Mouse (Mus musculus) stomach, embryonic 16.5 days (tissue): ENCODE results near the gene Gm4969. TPM values are rescaled to one million over a fixed set of nuclear protein-coding genes. Genes with fewer than 3 reads are reported as not detected.

Experiments used
- ATAC-seq: fragments of 200-750 bp; cut with Nextera tagmentation; 2 replicates; pipeline ENCODE4 v1.8.0; 2017; ENCODE audit warnings: moderate number of reproducible peaks, moderate TSS enrichment; ENCODE audit not compliant: insufficient read depth, low FRiP score
- H3K27ac ChIP-seq: fragments of 300-500 bp; sonication (generic); 2 replicates; pipeline ENCODE4 v1.5.1; 2014; ENCODE audit warnings: low read length
- H3K27me3 ChIP-seq: fragments of 300-500 bp; sonication (generic); 2 replicates; pipeline ENCODE4 v1.6.1; 2014; ENCODE audit warnings: low read length, control low read depth, mixed read lengths; ENCODE audit not compliant: control insufficient read depth, insufficient read depth
- H3K36me3 ChIP-seq: fragments of 300-500 bp; sonication (generic); 2 replicates; pipeline ENCODE4 v1.6.1; 2014; ENCODE audit warnings: low read length; ENCODE audit not compliant: control insufficient read depth, insufficient read depth
- H3K4me1 ChIP-seq: fragments of 300-500 bp; sonication (generic); 2 replicates; pipeline ENCODE4 v1.6.1; 2014; ENCODE audit warnings: low read length, control low read depth, mixed read lengths; ENCODE audit not compliant: control insufficient read depth, insufficient read depth
- H3K4me2 ChIP-seq: fragments of 300-500 bp; sonication (generic); 2 replicates; pipeline ENCODE4 v1.6.1; 2014; ENCODE audit warnings: low read depth, low read length, mixed read lengths
- H3K4me3 ChIP-seq: fragments of 300-500 bp; sonication (generic); replicated peaks from 2 replicates; pipeline ENCODE4 v1.5.1; 2014; ENCODE audit warnings: mild to moderate bottlenecking, low read length
- H3K9ac ChIP-seq: fragments of 300-500 bp; sonication (generic); 2 replicates; pipeline ENCODE4 v1.6.1; 2014; ENCODE audit warnings: low read length
- H3K9me3 ChIP-seq: fragments of 300-500 bp; sonication (generic); replicated peaks from 2 replicates; pipeline ENCODE4 v1.6.1; 2016; ENCODE audit warnings: low read length, control low read depth; ENCODE audit not compliant: control insufficient read depth
- WGBS: fragments of 180-500 bp; shearing (Covaris S2); extraction: QIAGEN DNeasy Blood & Tissue Kit; methylation state at CpG from one replicate; pipeline ENCODE4 v1.1.7; 2014; 5-methylcytosine and 5-hydroxymethylcytosine counted together
- polyA plus RNA-seq: library from polyadenylated mRNA; unstranded; fragments of >200 nt; fragmentation: Nextera tagmentation; extraction: Ambion mirVana; gene quantifications from 2 replicates; pipeline ENCODE4 v1.2.1, GENCODE M21; 2015

Gm4969 gene
- polyA plus RNA-seq, 1 experiment from 2014 or later: 2.2 TPM

DNA sequence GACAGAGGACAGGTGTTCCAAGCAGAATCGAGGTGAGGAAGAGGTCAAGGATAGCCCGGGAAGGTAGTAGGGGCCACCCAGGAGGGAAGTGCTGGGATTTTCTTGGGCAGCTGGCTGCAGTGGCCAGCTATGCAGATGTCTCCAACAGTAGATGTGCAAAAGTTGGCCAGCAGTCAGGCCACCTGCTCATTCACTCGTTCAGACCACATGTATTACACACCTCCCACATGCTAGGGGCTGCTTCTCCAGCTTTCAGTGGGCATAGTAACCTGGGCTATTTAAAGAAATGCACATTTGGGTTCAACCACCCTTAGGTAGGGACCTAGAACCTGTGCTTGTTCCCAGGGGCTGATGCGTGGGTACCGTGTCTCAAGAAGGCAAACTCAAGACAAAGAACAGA is 9.6 kb upstream of the Gm4969 start:
- no peaks in the 10 kb centered on the region for H3K36me3 ChIP-seq
- no peaks in the 10 kb centered on the region for H3K9me3 ChIP-seq
- WGBS: 77% methylated on average over 5 of the region's 5 CpGs
- no peak overlapping the region for H3K27ac ChIP-seq
- H3K4me1 ChIP-seq: peaks cover 10% of the 10 kb centered on the region
- no peak overlapping the region for H3K4me2 ChIP-seq
- H3K4me3 ChIP-seq: no peak overlapping the region
- no peak overlapping the region for H3K9ac ChIP-seq
- no peaks in the 10 kb centered on the region for H3K27me3 ChIP-seq
- no peak for ATAC-seq

DNA sequence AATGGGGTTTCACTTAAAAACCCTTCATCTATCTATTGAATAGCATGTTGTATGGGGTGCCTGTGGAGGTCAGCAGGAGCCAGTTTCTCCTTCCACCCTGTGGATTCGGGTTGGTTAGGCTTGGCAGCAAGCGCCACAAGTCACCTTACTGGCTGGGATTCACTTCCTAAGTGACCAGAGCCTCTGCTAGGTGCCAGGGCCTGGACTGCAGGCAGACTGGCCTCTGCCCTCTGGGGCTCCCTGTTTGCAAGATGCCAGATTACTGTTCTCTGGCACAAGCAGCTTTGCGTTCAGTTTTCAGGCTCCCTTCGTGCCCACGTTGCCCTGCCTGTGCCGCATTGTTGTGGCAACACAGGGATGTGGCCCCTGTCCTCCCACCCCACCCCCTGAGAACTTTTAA is 6.5 kb upstream of the Gm4969 start:
- Histone ChIP-seq H3K9me3 (no peaks in the 10 kb centered on the region), H3K4me1 (peaks cover 13% of the 10 kb centered on the region; the same call in 1 of the 2 replicates), H3K36me3 (no peaks in the 10 kb centered on the region), H3K9ac (no peak overlapping the region), H3K27ac (no peak overlapping the region), H3K4me2 (no peak overlapping the region), H3K4me3 (no peak overlapping the region), H3K27me3 (no peaks in the 10 kb centered on the region)
- WGBS: 80% methylated on average over 6 of the region's 6 CpGs
- no peak for ATAC-seq

DNA sequence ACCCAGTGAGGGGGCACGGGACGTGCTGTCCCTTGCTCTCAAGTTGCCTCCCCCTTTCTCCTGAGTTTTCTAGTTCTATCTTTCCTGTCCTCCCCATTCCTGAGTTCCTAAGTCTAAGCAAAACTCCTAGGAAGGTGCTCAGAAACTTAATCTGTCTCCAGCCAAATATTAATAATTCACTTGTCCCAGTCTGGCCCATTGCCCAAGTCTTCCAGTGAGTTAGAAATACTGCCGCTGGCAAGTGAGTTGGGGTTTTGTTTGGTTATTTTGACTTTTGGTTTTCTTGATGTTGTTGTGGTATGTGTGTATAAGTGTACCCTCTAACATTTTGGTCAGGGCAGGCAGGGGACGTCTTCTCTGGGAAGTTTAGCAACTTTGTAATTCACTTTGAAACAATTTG is 3.5 kb upstream of the Gm4969 start:
- Histone ChIP-seq H3K27ac (no peak overlapping the region), H3K9ac (no peak overlapping the region), H3K4me2 (no peak overlapping the region), H3K27me3 (no peaks in the 10 kb centered on the region), H3K4me3 (no peak overlapping the region), H3K9me3 (no peaks in the 10 kb centered on the region), H3K36me3 (no peaks in the 10 kb centered on the region), H3K4me1 (peaks cover 19% of the 10 kb centered on the region; the same call in 1 of the 2 replicates)
- WGBS: 90% methylated on average over 4 of the region's 4 CpGs
- ATAC-seq: no peak

DNA sequence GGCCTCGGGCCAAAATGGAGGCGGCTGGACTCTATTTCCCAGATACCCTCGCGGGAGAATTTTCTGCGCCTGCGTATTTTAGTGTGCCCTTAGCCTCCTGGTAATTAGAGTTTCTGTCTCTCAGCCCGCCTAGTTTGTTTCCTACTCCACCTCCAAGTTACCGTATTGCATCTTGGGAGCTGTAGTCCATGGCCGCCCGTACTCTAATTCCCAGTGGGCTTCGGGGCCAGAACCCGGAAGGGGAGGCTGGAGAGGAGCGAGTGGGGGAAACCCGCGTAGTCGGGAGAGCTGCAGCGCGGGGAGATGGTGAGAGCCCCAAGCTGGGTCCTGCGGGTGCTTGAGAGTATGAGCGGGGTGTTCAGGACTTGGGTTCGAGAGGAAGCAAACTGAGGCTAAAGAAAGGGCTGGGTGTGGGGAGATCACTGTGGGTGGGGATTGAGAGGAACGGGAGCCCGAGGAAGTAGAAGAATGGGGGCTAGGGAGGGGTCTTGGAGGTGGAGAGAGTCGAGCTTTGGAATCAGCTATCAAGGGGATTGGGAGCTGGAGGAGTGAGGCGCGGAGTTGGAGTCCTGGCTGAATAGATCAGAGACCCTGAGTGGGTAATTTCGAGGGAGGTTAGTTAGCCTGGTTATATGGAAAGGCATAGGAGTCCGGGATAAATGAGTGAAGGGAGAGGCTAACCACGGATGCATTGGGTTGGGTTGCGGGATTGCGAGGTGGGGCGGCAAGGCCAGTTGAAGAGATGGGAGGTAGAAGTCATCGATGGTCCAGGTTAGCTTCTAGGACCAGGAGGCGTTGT is 1.7 kb upstream of the Gm4969 start, which contains the start of gene Fbxo46:
TSS of gene Fbxo46 (plus strand) at position 229 of the 799 bp plus-strand sequence.
- Histone ChIP-seq H3K9ac (peak within 1 kb of the TSS; percentile 85), H3K27me3 (no peaks in the 10 kb centered on the region), H3K9me3 (no peaks in the 10 kb centered on the region), H3K27ac (no peak within 1 kb of the TSS), H3K4me2 (peak within 1 kb of the TSS; percentile 87), H3K4me3 (peak within 1 kb of the TSS; percentile 73), H3K4me1 (peaks cover 19% of the 10 kb centered on the region; the same call in 1 of the 2 replicates), H3K36me3 (no peaks in the 10 kb centered on the region)
- WGBS: 2% methylated on average over 34 of the region's 34 CpGs
- ATAC-seq: peak; percentile 95

DNA sequence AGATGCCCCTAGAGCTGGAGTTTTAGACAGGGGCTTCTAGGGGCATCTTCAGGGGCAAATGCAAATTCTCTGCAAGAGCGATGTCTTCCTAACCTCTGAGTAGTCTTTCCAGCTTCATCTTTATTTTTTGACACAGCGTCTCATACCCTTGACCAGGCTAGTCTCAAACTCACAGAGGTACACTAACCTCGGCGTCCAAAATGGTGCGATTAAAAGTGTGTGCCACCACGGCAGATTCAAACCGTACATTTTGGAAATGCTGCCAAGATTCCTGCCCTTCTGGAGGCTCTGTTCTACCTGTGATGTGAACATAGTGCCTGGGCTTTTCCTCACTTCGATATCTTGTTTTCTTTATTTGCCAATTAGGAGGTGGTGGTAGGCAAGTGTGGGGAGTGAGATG is 915 bp upstream of the Gm4969 start:
- Histone ChIP-seq H3K4me3 (no peak overlapping the region), H3K9me3 (no peaks in the 10 kb centered on the region), H3K36me3 (no peaks in the 10 kb centered on the region), H3K27me3 (no peaks in the 10 kb centered on the region), H3K4me2 (no peak overlapping the region), H3K4me1 (peaks cover 19% of the 10 kb centered on the region; the same call in 1 of the 2 replicates), H3K9ac (no peak overlapping the region), H3K27ac (no peak overlapping the region)
- WGBS: 91% methylated on average over 8 of the region's 8 CpGs
- ATAC-seq: peak; percentile 4; the same call in 1 of the 2 replicates

DNA sequence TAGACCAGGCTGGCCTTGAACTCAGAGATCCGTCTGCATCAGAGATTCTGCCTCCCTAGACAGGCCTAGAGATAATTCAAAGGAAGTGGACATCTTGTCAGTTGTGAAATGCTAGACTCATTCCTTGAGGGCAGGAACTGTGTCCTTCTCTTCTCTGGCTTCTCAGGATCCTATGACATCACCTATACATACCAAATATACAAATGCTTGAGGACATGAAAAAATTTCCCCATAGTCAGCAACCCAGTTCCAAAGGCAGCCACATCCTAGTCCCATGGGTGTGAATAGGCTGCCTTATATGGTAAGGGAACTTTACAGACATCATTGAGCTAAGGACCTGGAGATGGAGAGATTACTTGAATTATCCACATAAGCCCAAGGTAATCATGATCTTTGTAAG is 8.6 kb downstream of the Gm4969 start:
- WGBS: 68% methylated on average over 1 of the region's 1 CpGs

DNA sequence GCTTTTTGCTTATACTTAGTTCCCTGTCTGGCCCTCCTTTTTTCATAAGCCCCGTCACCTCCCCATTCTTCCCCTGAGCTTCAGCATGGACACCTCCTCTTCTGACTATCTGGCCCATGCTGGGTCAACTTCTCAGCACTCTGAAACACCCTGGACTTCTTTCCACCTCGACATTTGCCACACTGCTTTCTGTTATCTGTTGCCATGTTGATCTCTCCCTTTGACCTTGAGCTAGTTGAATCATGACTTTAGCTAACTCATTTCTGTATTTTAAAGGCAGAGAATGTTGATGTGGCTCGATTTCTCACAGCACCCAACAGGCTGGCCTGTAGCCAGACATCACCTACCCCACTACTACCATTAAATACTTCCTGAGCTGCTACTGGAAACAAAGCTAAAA is 10.7 kb downstream of the Gm4969 start:
- H3K4me1 ChIP-seq: no peaks in the 10 kb centered on the region
- H3K9ac ChIP-seq: no peak overlapping the region; the same call in 1 of the 2 replicates
- H3K4me2 ChIP-seq: no peak overlapping the region
- H3K9me3 ChIP-seq: no peaks in the 10 kb centered on the region
- H3K27ac ChIP-seq: no peak overlapping the region
- 41% methylated on average over 3 of the region's 3 CpGs for WGBS
- no peaks in the 10 kb centered on the region for H3K36me3 ChIP-seq
- H3K4me3 ChIP-seq: no peak overlapping the region
- no peaks in the 10 kb centered on the region for H3K27me3 ChIP-seq
- no peak for ATAC-seq

More for the DNA sequence above, 8.6 kb downstream of the Gm4969 start:
- no peak overlapping the region for H3K9ac ChIP-seq
- ATAC-seq: no peak
- no peaks in the 10 kb centered on the region for H3K27me3 ChIP-seq
- H3K4me2 ChIP-seq: no peak overlapping the region
- H3K4me3 ChIP-seq: no peak overlapping the region
- no peak overlapping the region for H3K27ac ChIP-seq
- no peaks in the 10 kb centered on the region for H3K36me3 ChIP-seq
- H3K4me1 ChIP-seq: no peaks in the 10 kb centered on the region
- no peaks in the 10 kb centered on the region for H3K9me3 ChIP-seq

DNA sequence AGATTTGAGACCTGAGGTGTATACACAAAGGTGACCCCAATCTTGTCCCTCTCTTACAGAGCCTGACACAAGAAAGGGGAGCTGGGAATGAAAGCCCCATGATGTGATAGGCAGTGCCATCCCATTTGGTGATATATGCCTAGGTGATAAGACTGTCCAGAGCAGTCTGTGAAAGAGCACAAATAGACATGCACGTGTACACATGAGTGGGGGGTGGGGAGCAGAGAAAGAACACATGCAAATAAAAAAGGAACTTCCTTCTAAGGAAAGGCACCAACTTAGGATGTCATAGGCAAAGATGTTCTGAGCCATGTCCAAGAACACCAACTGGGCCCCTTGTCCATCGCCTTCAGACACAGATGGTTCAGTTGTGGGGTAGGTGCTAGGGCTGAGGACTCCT is 13.7 kb downstream of the Gm4969 start:
- Histone ChIP-seq H3K4me2 (no peak overlapping the region), H3K4me1 (no peaks in the 10 kb centered on the region), H3K4me3 (no peak overlapping the region), H3K9me3 (no peaks in the 10 kb centered on the region), H3K36me3 (no peaks in the 10 kb centered on the region), H3K9ac (no peak overlapping the region), H3K27ac (no peak overlapping the region), H3K27me3 (no peaks in the 10 kb centered on the region)
- no peak for ATAC-seq
- WGBS: 71% methylated on average over 2 of the region's 2 CpGs

DNA sequence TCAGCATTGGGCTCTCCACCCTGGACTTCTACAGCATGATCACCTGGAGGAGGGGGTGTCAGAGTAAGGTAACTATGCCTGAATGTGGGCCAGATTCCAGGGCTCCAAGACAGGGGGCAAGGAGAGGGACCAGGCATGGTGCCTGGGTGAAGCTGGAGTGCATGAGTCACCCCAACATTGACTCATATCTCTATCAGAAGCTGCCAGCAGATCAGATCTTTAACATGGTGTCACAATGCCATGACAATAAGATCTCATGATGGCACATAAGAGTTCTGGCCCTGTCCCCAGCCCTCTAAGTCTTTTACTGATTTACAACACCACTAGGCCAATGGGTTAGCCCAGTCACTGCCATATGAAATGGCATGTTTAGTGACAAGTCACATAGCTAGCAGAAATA is 14.4 kb downstream of the Gm4969 start:
- Histone ChIP-seq H3K4me1 (0 out of 2 replicates have a peak, but pooled peaks cover 1% of the 10 kb centered on the region), H3K27ac (no peak overlapping the region), H3K27me3 (no peaks in the 10 kb centered on the region), H3K4me3 (no peak overlapping the region), H3K9ac (no peak overlapping the region), H3K9me3 (no peaks in the 10 kb centered on the region), H3K4me2 (no peak overlapping the region), H3K36me3 (no peaks in the 10 kb centered on the region)
- no peak for ATAC-seq
